18 mouse cellular contexts compared by ENCODE assay signal in the genomic region with DNA sequence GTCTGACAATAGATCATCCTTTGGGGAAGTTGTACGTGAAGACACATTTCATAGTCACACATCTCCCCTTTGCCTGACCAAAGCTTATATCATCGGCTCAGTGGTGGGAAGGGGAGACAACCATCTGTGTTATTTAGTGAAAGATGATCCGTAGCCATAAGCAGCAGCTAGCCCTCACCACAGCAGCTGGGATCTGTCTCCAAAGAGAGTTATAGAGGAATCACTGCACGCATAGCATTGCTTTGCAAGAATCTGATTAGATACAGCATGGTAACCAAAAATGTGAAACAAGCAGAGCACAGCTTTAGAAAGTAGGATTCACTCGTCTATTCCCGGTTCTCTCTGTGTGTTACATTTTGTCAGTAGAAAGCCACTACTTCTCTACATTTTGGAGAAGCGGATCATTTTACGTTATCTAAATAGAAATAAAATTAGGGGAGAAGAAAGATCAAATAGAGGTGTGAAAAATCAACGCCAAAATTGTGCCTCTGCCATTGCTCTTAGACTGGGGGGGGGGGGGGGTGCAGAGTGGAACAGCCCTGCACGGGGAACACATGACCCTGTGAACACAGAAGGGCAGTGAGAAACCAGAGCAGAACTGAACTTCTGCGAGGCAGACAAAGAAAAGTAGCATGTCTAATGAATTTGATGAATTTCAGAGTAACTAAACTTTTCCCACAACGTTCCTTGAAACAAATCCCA.
DNase-seq lines count a peak whose midpoint lies in the region; ATAC-seq and TF ChIP-seq lines count a peak whose summit lies in the region.
"Had no signal": no experiment of that assay in that cellular context is flagged by ENCODE, and none has a peak within 500 bp of the region (broad histone marks: within the 10 kb centered on the region; RNA-seq: fewer than 3 reads in every experiment).

No protein-coding gene starts in this region.

- intact Hi-C loops in heart, postnatal 25 days (cut with DNase I), result no loop called here

- H3K36me3 ChIP-seq in kidney, embryonic 14.5 days (ENCODE audit: control insufficient read depth, insufficient read depth, low read length), result no peaks in the 10 kb centered on the region
- H3K36me3 ChIP-seq in kidney, adult 2 months (ENCODE audit: control insufficient read depth, insufficient read depth, low read length), result no peaks in the 10 kb centered on the region
- H3K36me3 ChIP-seq in lung, embryonic 14.5 days (ENCODE audit: insufficient read depth), result no peaks in the 10 kb centered on the region
- no peaks in the 10 kb centered on the region for H3K36me3 ChIP-seq in lung, postnatal 0 days (ENCODE audit: insufficient read depth, low read length)
- no peaks in the 10 kb centered on the region for H3K36me3 ChIP-seq in limb, embryonic 13.5 days
- no peaks in the 10 kb centered on the region for H3K36me3 ChIP-seq in hindbrain, postnatal 0 days (ENCODE audit: insufficient read depth, low read length)
- H3K36me3 ChIP-seq: hindbrain, embryonic 13.5 days had no signal

- peak; percentile 94 for ATAC-seq in kidney, embryonic 14.5 days (ENCODE audit: low FRiP score, low TSS enrichment)
- peak; percentile 94 for ATAC-seq in lung, embryonic 14.5 days (ENCODE audit: insufficient read depth)
- ATAC-seq in lung, postnatal 0 days, result no peak
- peak; percentile 61 for ATAC-seq in limb, embryonic 13.5 days (ENCODE audit: low FRiP score, low read depth)
- ATAC-seq in hindbrain, postnatal 0 days, result no peak
- ATAC-seq: forebrain, embryonic 14.5 days had no signal

- H3K4me2 ChIP-seq in kidney, embryonic 14.5 days (replicated peaks; ENCODE audit: low read depth, low read length), result no peak overlapping the region; the same call in 1 of the 2 replicates
- H3K4me2 ChIP-seq in lung, embryonic 14.5 days, result peak overlapping the region; percentile 11; the same call in 1 of the 2 replicates
- no peak overlapping the region for H3K4me2 ChIP-seq in lung, postnatal 0 days (replicated peaks; ENCODE audit: low read depth, low read length)
- H3K4me2 ChIP-seq in limb, embryonic 13.5 days (replicated peaks), result no peak overlapping the region
- no peak overlapping the region for H3K4me2 ChIP-seq in hindbrain, postnatal 0 days (ENCODE audit: low read depth, low read length)
- H3K4me2 ChIP-seq: hindbrain, embryonic 13.5 days had no signal

- H3K9me3 ChIP-seq in kidney, embryonic 14.5 days (ENCODE audit: control insufficient read depth, low read length), result no peaks in the 10 kb centered on the region
- no peaks in the 10 kb centered on the region for H3K9me3 ChIP-seq in lung, embryonic 14.5 days (ENCODE audit: low read depth, low read length)
- no peaks in the 10 kb centered on the region for H3K9me3 ChIP-seq in lung, postnatal 0 days (ENCODE audit: low read length)
- H3K9me3 ChIP-seq in limb, embryonic 13.5 days, result no peaks in the 10 kb centered on the region
- H3K9me3 ChIP-seq in hindbrain, postnatal 0 days (ENCODE audit: low read length), result no peaks in the 10 kb centered on the region
- H3K9me3 ChIP-seq: hindbrain, embryonic 13.5 days had no signal

- no peak for TF ChIP-seq CTCF in kidney, adult 2 months (conservative IDR thresholded peaks at IDR 0.05; ENCODE audit: insufficient read depth, insufficient read length, low read depth, low read length)
- TF ChIP-seq CTCF in lung, embryonic 14.5 days (IDR thresholded peaks at IDR 0.05; ENCODE audit: low read depth), result no peak
- TF ChIP-seq CTCF in lung, postnatal 0 days (IDR thresholded peaks at IDR 0.05), result no peak
- no peak for TF ChIP-seq CTCF in hindbrain, postnatal 0 days (IDR thresholded peaks at IDR 0.05; ENCODE audit: low read depth)

- peaks cover 5% of the 10 kb centered on the region; the same call in 1 of the 2 replicates for H3K4me1 ChIP-seq in kidney, embryonic 14.5 days (ENCODE audit: control insufficient read depth, insufficient read depth, low read length)
- H3K4me1 ChIP-seq in kidney, adult 2 months (ENCODE audit: control insufficient read depth, insufficient read depth, low read length), result no peaks in the 10 kb centered on the region
- H3K4me1 ChIP-seq in lung, embryonic 14.5 days (ENCODE audit: insufficient read depth), result 0 out of 2 replicates have a peak, but pooled peaks cover 5% of the 10 kb centered on the region
- no peaks in the 10 kb centered on the region for H3K4me1 ChIP-seq in lung, postnatal 0 days (ENCODE audit: insufficient read depth, low read depth, low read length)
- peaks cover 4% of the 10 kb centered on the region; the same call in 1 of the 2 replicates for H3K4me1 ChIP-seq in limb, embryonic 13.5 days
- H3K4me1 ChIP-seq in hindbrain, postnatal 0 days (ENCODE audit: insufficient read depth, low read length), result no peaks in the 10 kb centered on the region
- H3K4me1 ChIP-seq: hindbrain, embryonic 13.5 days had no signal

- H3K27ac ChIP-seq in kidney, embryonic 14.5 days (ENCODE audit: low read depth, low read length), result peak overlapping the region; percentile 25; the same call in 1 of the 2 replicates
- H3K27ac ChIP-seq in kidney, adult 2 months (ENCODE audit: insufficient read depth, low read depth, low read length), result no peak overlapping the region
- H3K27ac ChIP-seq in lung, embryonic 14.5 days (ENCODE audit: low read depth), result peak overlapping the region; percentile 0
- no peak overlapping the region for H3K27ac ChIP-seq in lung, postnatal 0 days (ENCODE audit: low read length)
- no peak overlapping the region for H3K27ac ChIP-seq in limb, embryonic 13.5 days
- no peak overlapping the region for H3K27ac ChIP-seq in hindbrain, postnatal 0 days
- H3K27ac ChIP-seq: heart, adult 2 months; hindbrain, embryonic 13.5 days had no signal

- H3K4me3 ChIP-seq in kidney, embryonic 14.5 days (ENCODE audit: low read length), result no peak overlapping the region
- no peak overlapping the region for H3K4me3 ChIP-seq in kidney, adult 2 months (ENCODE audit: insufficient read depth, low read depth, low read length)
- H3K4me3 ChIP-seq in lung, embryonic 14.5 days (ENCODE audit: low read depth, low read length), result no peak overlapping the region
- H3K4me3 ChIP-seq in lung, postnatal 0 days (ENCODE audit: low read depth, low read length), result no peak overlapping the region
- no peak overlapping the region for H3K4me3 ChIP-seq in limb, embryonic 13.5 days
- no peak overlapping the region for H3K4me3 ChIP-seq in hindbrain, postnatal 0 days (ENCODE audit: low read length)
- H3K4me3 ChIP-seq: heart, adult 2 months; hindbrain, embryonic 13.5 days had no signal

- H3K27me3 ChIP-seq in kidney, embryonic 14.5 days (ENCODE audit: control insufficient read depth, insufficient read depth, low read length), result no peaks in the 10 kb centered on the region
- H3K27me3 ChIP-seq in kidney, adult 2 months (replicated peaks; ENCODE audit: control insufficient read depth, insufficient read depth, low read length), result no peaks in the 10 kb centered on the region
- H3K27me3 ChIP-seq in lung, embryonic 14.5 days (ENCODE audit: insufficient read depth, low read length), result no peaks in the 10 kb centered on the region
- no peaks in the 10 kb centered on the region for H3K27me3 ChIP-seq in lung, postnatal 0 days (replicated peaks; ENCODE audit: insufficient read depth, low read length)
- H3K27me3 ChIP-seq in limb, embryonic 13.5 days, result no peaks in the 10 kb centered on the region
- no peaks in the 10 kb centered on the region for H3K27me3 ChIP-seq in hindbrain, postnatal 0 days (ENCODE audit: insufficient read depth, low read length)
- H3K27me3 ChIP-seq: hindbrain, embryonic 13.5 days had no signal

- no peak overlapping the region for H3K9ac ChIP-seq in kidney, embryonic 14.5 days (ENCODE audit: low read depth, low read length)
- H3K9ac ChIP-seq in lung, embryonic 14.5 days, result no peak overlapping the region
- no peak overlapping the region for H3K9ac ChIP-seq in lung, postnatal 0 days (replicated peaks; ENCODE audit: low read depth)
- H3K9ac ChIP-seq in limb, embryonic 13.5 days, result no peak overlapping the region
- no peak overlapping the region for H3K9ac ChIP-seq in hindbrain, postnatal 0 days (replicated peaks; ENCODE audit: low read length)
- H3K9ac ChIP-seq: hindbrain, embryonic 13.5 days had no signal

- 26% methylated on average over 12 of the region's 12 CpGs for WGBS in kidney, embryonic 14.5 days
- WGBS in kidney, adult 2 months, result 43% methylated on average over 12 of the region's 12 CpGs
- WGBS in lung, embryonic 14.5 days, result 36% methylated on average over 12 of the region's 12 CpGs
- WGBS in lung, postnatal 0 days, result 51% methylated on average over 12 of the region's 12 CpGs
- WGBS in limb, embryonic 13.5 days, result 53% methylated on average over 12 of the region's 12 CpGs
- WGBS in hindbrain, postnatal 0 days, result 58% methylated on average over 12 of the region's 12 CpGs

- no peak for DNase-seq in kidney, adult 2 months
- DNase-seq in lung, embryonic 14.5 days, result peak; percentile 77
- no peak for DNase-seq in lung, postnatal 0 days (ENCODE audit: low spot score)
- DNase-seq in brain, adult 2 months (ENCODE audit: low read depth, low spot score), result peak; percentile 12
- no peak for DNase-seq in hindbrain, postnatal 0 days (ENCODE audit: low spot score)
- no peak for DNase-seq in heart, postnatal 25 days (ENCODE audit: low spot score)
- DNase-seq: adrenal gland, adult 8-10 months; cerebellum, adult 18-20 months; gastrocnemius, postnatal 10 days; heart, adult 2 months; liver; lung, adult 18-20 months; spleen, adult 18-20 months; thymus, postnatal 25 days had no signal

- no peak for TF ChIP-seq EP300 in lung, postnatal 0 days (IDR thresholded peaks at IDR 0.05)

- TF ChIP-seq POLR2A in kidney, adult 2 months (IDR thresholded peaks at IDR 0.05; ENCODE audit: low read depth, low read length), result no peak

Comparison
In these comparisons a context has a peak if more than half of its experiments do, and no peak if none do; other contexts are left out.
1. ATAC-seq: peak in kidney, embryonic 14.5 days (single experiment), lung, embryonic 14.5 days (single experiment) and limb, embryonic 13.5 days (single experiment); none in lung, postnatal 0 days (single experiment) and hindbrain, postnatal 0 days (single experiment).
2. H3K27ac ChIP-seq: peak in kidney, embryonic 14.5 days (single experiment) and lung, embryonic 14.5 days (single experiment); none in kidney, adult 2 months (single experiment), lung, postnatal 0 days (single experiment), limb, embryonic 13.5 days (single experiment) and hindbrain, postnatal 0 days (single experiment).
3. DNase-seq: peak in lung, embryonic 14.5 days (single experiment) and brain, adult 2 months (single experiment); none in kidney, adult 2 months (single experiment), lung, postnatal 0 days (single experiment), hindbrain, postnatal 0 days (single experiment) and heart, postnatal 25 days (single experiment).